Mouse (Mus musculus): ENCODE data around the gene Plcl2.

Plcl2 gene

DNA sequence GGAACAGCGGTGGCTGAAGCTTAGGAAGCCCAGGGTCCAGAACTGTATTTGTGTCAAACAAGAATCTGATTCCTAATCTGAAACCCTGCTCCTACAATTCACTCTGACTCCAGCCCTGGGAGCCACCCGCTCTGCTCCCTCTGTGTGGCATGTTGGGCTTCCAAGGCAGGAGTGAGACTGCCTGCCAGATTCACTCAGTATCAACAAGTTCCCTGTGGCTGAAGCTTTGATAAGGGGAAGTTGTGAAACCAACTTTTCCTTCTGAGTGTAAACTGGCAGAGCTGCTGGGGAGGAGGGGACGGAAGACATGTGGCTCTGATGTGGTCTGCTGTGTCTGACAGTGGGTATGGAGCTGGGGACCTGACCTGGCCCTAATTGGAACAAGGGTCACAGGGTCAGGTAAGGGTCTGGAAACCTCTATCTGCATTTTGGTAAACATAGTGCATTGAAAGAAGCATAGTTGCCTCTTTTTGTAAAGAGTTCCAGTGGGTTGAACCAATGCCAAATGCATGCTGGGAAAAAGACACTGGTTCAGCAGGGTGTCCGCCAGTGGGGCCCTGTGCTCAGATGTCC is 226.3 kb downstream of the Plcl2 start:
- no peak for DNase-seq (ENCODE audit: low spot score in 2 of 2)

DNA sequence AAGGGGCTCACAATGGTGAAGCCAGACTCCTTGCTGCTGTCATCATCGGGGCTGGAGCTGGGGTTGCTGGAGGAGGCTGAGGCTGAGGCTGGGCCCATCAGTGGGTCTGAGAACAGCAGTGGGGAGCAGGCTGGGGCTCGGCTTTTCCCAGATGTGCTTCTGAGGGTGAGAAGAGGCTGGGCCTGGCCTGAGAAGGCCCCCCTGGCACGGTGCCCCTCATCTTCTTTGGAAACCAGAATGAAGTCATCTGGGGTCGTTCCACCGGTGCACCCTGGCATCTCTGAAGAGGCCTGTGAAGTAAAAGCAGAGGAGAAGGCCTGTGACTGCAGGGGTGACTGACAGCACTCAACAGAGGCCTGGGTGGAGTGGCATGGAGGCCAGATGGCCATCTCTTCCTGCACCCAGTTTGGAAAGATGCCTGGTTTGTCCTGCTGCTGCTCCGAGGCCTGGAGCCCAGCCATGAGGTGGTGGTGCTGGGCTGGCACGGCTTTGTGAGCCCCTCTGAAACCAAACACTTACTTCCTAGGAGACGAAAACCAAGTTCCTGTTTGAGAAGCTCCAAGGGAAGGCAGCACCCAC is 226.8 kb downstream of the Plcl2 start:
- DNase-seq (ENCODE audit: low spot score in 2 of 2) = no peak

DNA sequence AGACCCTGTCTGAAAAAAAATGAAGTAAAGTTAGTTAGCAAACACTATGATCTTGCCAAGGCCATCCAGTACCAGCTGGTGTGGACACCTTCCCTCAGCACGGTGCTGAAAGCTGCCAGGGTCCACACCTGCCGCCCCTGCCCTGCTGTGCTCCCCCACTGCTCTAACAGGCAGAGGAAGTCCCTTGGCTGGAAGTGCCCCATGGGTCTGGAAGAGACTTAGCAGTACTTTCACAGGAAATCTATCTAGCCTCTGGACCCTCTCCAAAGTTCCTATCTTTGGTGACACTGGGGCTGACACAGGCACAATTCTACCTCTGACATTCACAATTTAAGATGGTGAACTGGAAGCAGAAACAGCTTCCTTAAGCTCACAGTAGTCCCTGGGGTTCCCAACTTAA is 227.9 kb downstream of the Plcl2 start:
- DNase-seq (ENCODE audit: low spot score in 2 of 2) = no peak
